Mouse (Mus musculus): ENCODE results near the gene Atp2c2.
A peak's percentile ranks its signal among the peaks of the same experiment; 100 is the strongest.

Atp2c2 gene

GRCm38 (mm10) chr8:119784141-119784574, 84.3 kb downstream of the Atp2c2 start:
- DNase-seq (ENCODE audit: low read depth, low spot score), result no peak

- no peak for DNase-seq (ENCODE audit: low read depth, low spot score)
Observed at GRCm38 (mm10) chr8:119784676-119785075, 84.9 kb downstream of the Atp2c2 start.

- no peak for DNase-seq (ENCODE audit: low read depth, low spot score)
Observed at GRCm38 (mm10) chr8:119785764-119786405, 86.1 kb downstream of the Atp2c2 start.

- no peak for DNase-seq (ENCODE audit: low read depth, low spot score)
Observed at GRCm38 (mm10) chr8:119786871-119787270, 87.1 kb downstream of the Atp2c2 start.

- no peak for DNase-seq (ENCODE audit: low read depth, low spot score)
Observed at GRCm38 (mm10) chr8:119787341-119787740, 87.5 kb downstream of the Atp2c2 start.

GRCm38 (mm10) chr8:119788607-119789381, 89.0 kb downstream of the Atp2c2 start:
- DNase-seq (ENCODE audit: low read depth, low spot score), result no peak

- DNase-seq (ENCODE audit: low read depth, low spot score), result no peak
Observed at GRCm38 (mm10) chr8:119789581-119789980, 89.8 kb downstream of the Atp2c2 start.

GRCm38 (mm10) chr8:119791804-119792704, 92.2 kb downstream of the Atp2c2 start:
- DNase-seq (ENCODE audit: low read depth, low spot score), result no peak

GRCm38 (mm10) chr8:119794689-119795088, 94.9 kb downstream of the Atp2c2 start:
- DNase-seq (ENCODE audit: low read depth, low spot score), result no peak

- DNase-seq (ENCODE audit: low read depth, low spot score), result no peak
Observed at GRCm38 (mm10) chr8:119795651-119796050, 95.8 kb downstream of the Atp2c2 start.

GRCm38 (mm10) chr8:119798170-119798964, 98.6 kb downstream of the Atp2c2 start:
- peak; percentile 74 for DNase-seq (ENCODE audit: low read depth, low spot score)

- no peak for DNase-seq (ENCODE audit: low read depth, low spot score)
Observed at GRCm38 (mm10) chr8:119798965-119799264, 99.1 kb downstream of the Atp2c2 start.

GRCm38 (mm10) chr8:119801168-119801567, 101.4 kb downstream of the Atp2c2 start:
- DNase-seq (ENCODE audit: low read depth, low spot score), result no peak

GRCm38 (mm10) chr8:119802592-119802991, 102.8 kb downstream of the Atp2c2 start:
- DNase-seq (ENCODE audit: low read depth, low spot score), result no peak

GRCm38 (mm10) chr8:119805275-119805674, 105.5 kb downstream of the Atp2c2 start:
- no peak for DNase-seq (ENCODE audit: low read depth, low spot score)

GRCm38 (mm10) chr8:119806422-119807263, 106.8 kb downstream of the Atp2c2 start:
- DNase-seq (ENCODE audit: low read depth, low spot score), result no peak
